Mouse (Mus musculus): Measurements from ENCODE around the gene Zbtb5. TPM values are rescaled to one million over a fixed set of nuclear protein-coding genes. Genes with fewer than 3 reads are reported as not detected.
"Not testable (repeated sequence)": the region's sequence is repeated elsewhere in the genome, so short reads cannot be mapped to it uniquely, and the experiment has no call there.

Gene Zbtb5
- polyA plus RNA-seq, 1 experiment from 2014 or later, result 46.1 TPM

GRCm38 (mm10) chr4:44948314-44948713 is 63.9 kb downstream of the Zbtb5 start:
- ATAC-seq (ENCODE audit: insufficient read depth, low FRiP score, low TSS enrichment), result no peak

GRCm38 (mm10) chr4:44947464-44947863 is 64.7 kb downstream of the Zbtb5 start:
- WGBS, result 87% methylated on average over 5 of the region's 5 CpGs
- Histone ChIP-seq H3K4me3 (ENCODE audit: low read depth, low read length) (no peak overlapping the region), H3K36me3 (ENCODE audit: control insufficient read depth, insufficient read depth, low read length) (no peaks in the 10 kb centered on the region), H3K4me1 (ENCODE audit: control insufficient read depth, insufficient read depth, low read length) (no peaks in the 10 kb centered on the region), H3K9ac (ENCODE audit: low read length) (no peak overlapping the region), H3K27ac (ENCODE audit: low read depth, low read length) (no peak overlapping the region), H3K4me2 (ENCODE audit: low read depth) (no peak overlapping the region), H3K27me3 (ENCODE audit: control insufficient read depth, insufficient read depth, low read length) (no peaks in the 10 kb centered on the region), H3K9me3 (ENCODE audit: control insufficient read depth, low read length) (no peaks in the 10 kb centered on the region)
- no peak for DNase-seq (ENCODE audit: low spot score)
- no peak for ATAC-seq (ENCODE audit: insufficient read depth, low FRiP score, low TSS enrichment)

More at GRCm38 (mm10) chr4:44948314-44948713, 63.9 kb downstream of the Zbtb5 start:
- no peak for DNase-seq (ENCODE audit: low spot score)
- H3K4me2 ChIP-seq (ENCODE audit: low read depth), result no peak overlapping the region
- H3K27ac ChIP-seq (ENCODE audit: low read depth, low read length), result no peak overlapping the region
- H3K4me3 ChIP-seq (ENCODE audit: low read depth, low read length), result no peak overlapping the region
- H3K4me1 ChIP-seq (ENCODE audit: control insufficient read depth, insufficient read depth, low read length), result no peaks in the 10 kb centered on the region
- no peaks in the 10 kb centered on the region for H3K27me3 ChIP-seq (ENCODE audit: control insufficient read depth, insufficient read depth, low read length)
- H3K36me3 ChIP-seq (ENCODE audit: control insufficient read depth, insufficient read depth, low read length), result no peaks in the 10 kb centered on the region
- H3K9me3 ChIP-seq (ENCODE audit: control insufficient read depth, low read length), result no peaks in the 10 kb centered on the region
- WGBS, result 88% methylated on average over 1 of the region's 1 CpGs
- no peak overlapping the region for H3K9ac ChIP-seq (ENCODE audit: low read length)

- ATAC-seq (ENCODE audit: insufficient read depth, low FRiP score, low TSS enrichment), result not testable (repeated sequence)
- 98% methylated on average over 2 of the region's 2 CpGs for WGBS
Measured at GRCm38 (mm10) chr4:44946126-44946525, 66.1 kb downstream of the Zbtb5 start.

GRCm38 (mm10) chr4:44944426-44945075 is 67.7 kb downstream of the Zbtb5 start:
- Histone ChIP-seq H3K9me3 (ENCODE audit: control insufficient read depth, low read length) (no peaks in the 10 kb centered on the region), H3K4me3 (ENCODE audit: low read depth, low read length) (no peak overlapping the region), H3K27ac (ENCODE audit: low read depth, low read length) (no peak overlapping the region), H3K4me1 (ENCODE audit: control insufficient read depth, insufficient read depth, low read length) (no peaks in the 10 kb centered on the region), H3K9ac (ENCODE audit: low read length) (no peak overlapping the region), H3K27me3 (ENCODE audit: control insufficient read depth, insufficient read depth, low read length) (no peaks in the 10 kb centered on the region), H3K4me2 (ENCODE audit: low read depth) (no peak overlapping the region), H3K36me3 (ENCODE audit: control insufficient read depth, insufficient read depth, low read length) (no peaks in the 10 kb centered on the region)
- 87% methylated on average over 10 of the region's 10 CpGs for WGBS
- DNase-seq (ENCODE audit: low spot score) (no peak), ATAC-seq (ENCODE audit: insufficient read depth, low FRiP score, low TSS enrichment) (no peak)

More at GRCm38 (mm10) chr4:44946126-44946525, 66.1 kb downstream of the Zbtb5 start:
- not testable (repeated sequence) for H3K27ac ChIP-seq (ENCODE audit: low read depth, low read length); H3K9ac ChIP-seq (ENCODE audit: low read length); DNase-seq (ENCODE audit: low spot score); H3K9me3 ChIP-seq (ENCODE audit: control insufficient read depth, low read length); H3K4me1 ChIP-seq (ENCODE audit: control insufficient read depth, insufficient read depth, low read length); H3K36me3 ChIP-seq (ENCODE audit: control insufficient read depth, insufficient read depth, low read length); H3K27me3 ChIP-seq (ENCODE audit: control insufficient read depth, insufficient read depth, low read length); H3K4me2 ChIP-seq (ENCODE audit: low read depth); H3K4me3 ChIP-seq (ENCODE audit: low read depth, low read length)

- Histone ChIP-seq H3K9ac (ENCODE audit: low read length) (no peak overlapping the region), H3K9me3 (ENCODE audit: control insufficient read depth, low read length) (no peaks in the 10 kb centered on the region), H3K27me3 (ENCODE audit: control insufficient read depth, insufficient read depth, low read length) (no peaks in the 10 kb centered on the region), H3K4me2 (ENCODE audit: low read depth) (no peak overlapping the region), H3K4me3 (ENCODE audit: low read depth, low read length) (no peak overlapping the region), H3K4me1 (ENCODE audit: control insufficient read depth, insufficient read depth, low read length) (no peaks in the 10 kb centered on the region), H3K27ac (ENCODE audit: low read depth, low read length) (no peak overlapping the region), H3K36me3 (ENCODE audit: control insufficient read depth, insufficient read depth, low read length) (no peaks in the 10 kb centered on the region)
- WGBS, result 89% methylated on average over 6 of the region's 6 CpGs
- ATAC-seq (ENCODE audit: insufficient read depth, low FRiP score, low TSS enrichment), result no peak
- DNase-seq (ENCODE audit: low spot score), result no peak
Measured at GRCm38 (mm10) chr4:44943480-44943879, 68.7 kb downstream of the Zbtb5 start.

GRCm38 (mm10) chr4:44942237-44942636 is 70.0 kb downstream of the Zbtb5 start:
- WGBS, result 86% methylated on average over 1 of the region's 1 CpGs
- H3K4me2 ChIP-seq (ENCODE audit: low read depth), result no peak overlapping the region
- H3K9ac ChIP-seq (ENCODE audit: low read length), result no peak overlapping the region
- no peaks in the 10 kb centered on the region for H3K4me1 ChIP-seq (ENCODE audit: control insufficient read depth, insufficient read depth, low read length)
- H3K36me3 ChIP-seq (ENCODE audit: control insufficient read depth, insufficient read depth, low read length), result no peaks in the 10 kb centered on the region
- H3K27ac ChIP-seq (ENCODE audit: low read depth, low read length), result no peak overlapping the region
- no peaks in the 10 kb centered on the region for H3K27me3 ChIP-seq (ENCODE audit: control insufficient read depth, insufficient read depth, low read length)
- H3K9me3 ChIP-seq (ENCODE audit: control insufficient read depth, low read length), result no peaks in the 10 kb centered on the region
- ATAC-seq (ENCODE audit: insufficient read depth, low FRiP score, low TSS enrichment), result no peak
- H3K4me3 ChIP-seq (ENCODE audit: low read depth, low read length), result no peak overlapping the region
- DNase-seq (ENCODE audit: low spot score), result no peak

Other genes starting within 250 kb of the Zbtb5 start
- 44.7 and 45.7 TPM in 2 replicates for gene Grhpr, start 31.0 kb downstream of the Zbtb5 start, polyA plus RNA-seq (2014; fragmentation: Nextera tagmentation; extraction: Ambion mirVana)
- 51.6 and 56.7 TPM in 2 replicates for gene Polr1e, start 6.2 kb upstream of the Zbtb5 start, polyA plus RNA-seq (2014; fragmentation: Nextera tagmentation; extraction: Ambion mirVana)
- gene Fbxo10, start 72.2 kb upstream of the Zbtb5 start, polyA plus RNA-seq (2014; fragmentation: Nextera tagmentation; extraction: Ambion mirVana), result 9.8 TPM in 2 replicates
- gene Tomm5, start 95.7 kb upstream of the Zbtb5 start, polyA plus RNA-seq (2014; fragmentation: Nextera tagmentation; extraction: Ambion mirVana), result 168 and 187 TPM in 2 replicates
- gene Frmpd1, start 172.5 kb upstream of the Zbtb5 start, polyA plus RNA-seq (2014; fragmentation: Nextera tagmentation; extraction: Ambion mirVana), result 2.9 and 3.4 TPM in 2 replicates